Mouse (Mus musculus) 3134 (cell line): Measurements from ENCODE around the gene Myo18b.

ENCODE experiments used
- DNase-seq: peaks from one replicate; pipeline ENCODE4 v3.0.0-alpha.2; 2011; ENCODE audit warnings: low spot score; ENCODE audit not compliant: insufficient read length; ENCODE audit errors: extremely low read depth

The Myo18b gene

GRCm38 (mm10) chr5:112641131-112641530, 255.0 kb downstream of the Myo18b start:
- no peak for DNase-seq

DNA sequence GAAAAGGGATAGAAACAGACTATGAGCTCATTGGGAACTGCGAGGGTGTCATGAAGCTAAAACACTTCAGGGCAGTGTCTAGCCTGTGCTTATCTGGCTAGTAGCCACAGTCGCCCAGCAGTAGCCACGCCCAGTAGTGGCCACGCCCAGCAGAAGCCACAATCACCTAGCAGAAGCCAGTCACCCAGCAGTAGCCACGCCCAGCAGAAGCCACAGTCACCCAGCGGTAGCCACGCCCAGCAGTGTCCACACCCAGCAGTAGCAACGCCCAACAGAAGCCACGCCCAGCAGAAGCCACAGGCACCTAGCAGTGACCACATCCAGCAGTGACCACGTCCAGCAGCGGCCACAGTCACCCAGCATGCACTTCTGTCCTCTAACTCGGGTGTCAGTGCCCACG, 255.5 kb downstream of the Myo18b start:
- DNase-seq: peak; percentile 69
